Mouse (Mus musculus): ENCODE data around the gene Ndufa11.

The Ndufa11 gene

GRCm38 (mm10) chr17:56761991-56762410 is 44.4 kb downstream of the Ndufa11 start:
- DNase-seq: peak; percentile 88

- peak; percentile 77 for DNase-seq
These were observed 45.5 kb downstream of the Ndufa11 start for GRCm38 (mm10) chr17:56762769-56763731.

- DNase-seq: peak; percentile 43
These were observed 46.2 kb downstream of the Ndufa11 start for GRCm38 (mm10) chr17:56763741-56764250.

- DNase-seq: peak; percentile 94
These were observed 47.1 kb downstream of the Ndufa11 start, which contains the start of gene Dus3l for GRCm38 (mm10) chr17:56764474-56765354. Dus3l (plus strand) TSS chr17:56764757.

- DNase-seq: no peak
These were observed 47.9 kb downstream of the Ndufa11 start for GRCm38 (mm10) chr17:56765431-56765830.

- peak; percentile 41 for DNase-seq
These were observed 49.3 kb downstream of the Ndufa11 start for GRCm38 (mm10) chr17:56766631-56767405.

GRCm38 (mm10) chr17:56767531-56768135 is 50.1 kb downstream of the Ndufa11 start:
- DNase-seq: peak; percentile 24

GRCm38 (mm10) chr17:56768941-56769340 is 51.4 kb downstream of the Ndufa11 start:
- DNase-seq: peak; percentile 8

- no peak for DNase-seq
These were observed 52.4 kb downstream of the Ndufa11 start, which contains the start of gene Prr22 for GRCm38 (mm10) chr17:56769950-56770349. Prr22 (plus strand) TSS chr17:56770250.

Measured in cerebellum, adult 8-10 months (tissue).